Mouse (Mus musculus): ENCODE data around the gene Vps16.

DNA sequence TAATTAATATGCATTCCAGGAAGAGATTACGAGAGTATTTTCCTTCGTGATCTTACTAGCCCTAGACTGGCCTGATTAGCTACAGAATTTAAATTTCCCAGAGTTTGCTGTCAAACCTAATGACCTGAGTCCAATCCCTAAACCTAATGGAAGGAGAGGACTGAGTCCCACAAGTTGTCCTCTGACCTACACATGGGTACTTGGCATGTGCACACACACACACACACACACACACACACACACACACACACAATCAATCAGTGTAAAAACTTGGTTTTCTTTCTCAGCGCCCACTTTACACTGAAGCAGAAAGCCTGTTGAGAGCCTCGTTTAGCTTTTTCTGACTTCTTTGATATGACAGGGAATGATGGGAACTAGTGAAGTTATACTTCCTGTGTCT is 67.0 kb downstream of the Vps16 start:
- TF ChIP-seq ZNF384 (IDR thresholded peaks at IDR 0.05; ENCODE audit: low read depth, low read length) (no peak), CHD2 (IDR thresholded peaks at IDR 0.05; ENCODE audit: low read length) (no peak), MAX (IDR thresholded peaks at IDR 0.05; ENCODE audit: low read length) (no peak), EP300 (IDR thresholded peaks at IDR 0.05; ENCODE audit: low read length) (no peak), CTCF (conservative IDR thresholded peaks at IDR 0.05 in 1 of 2, IDR thresholded peaks at IDR 0.05 in 1 of 2; ENCODE audit: low read depth in 2 of 2, low read length in 2 of 2) (no peak)
